Mouse (Mus musculus) erythroblast, embryonic 14.5 days (primary cell): ENCODE data around the gene Stat2.

Experiments used
- GATA1 ChIP-seq: IDR thresholded peaks from 2 replicates; pipeline ENCODE4 v1.6.1; 2012; ENCODE audit warnings: low read length, inconsistent platforms, mixed read lengths
- TAL1 ChIP-seq: IDR thresholded peaks from 3 replicates; pipeline ENCODE4 v1.6.1; 2012; ENCODE audit warnings: low read length, inconsistent platforms, mixed read lengths

GRCm38 (mm10) chr10:128281682-128282081 is 11.3 kb downstream of the Stat2 start:
- TF ChIP-seq GATA1 (no peak), TAL1 (no peak)
